9 mouse cellular contexts compared by ENCODE assay signal in the genomic region with DNA sequence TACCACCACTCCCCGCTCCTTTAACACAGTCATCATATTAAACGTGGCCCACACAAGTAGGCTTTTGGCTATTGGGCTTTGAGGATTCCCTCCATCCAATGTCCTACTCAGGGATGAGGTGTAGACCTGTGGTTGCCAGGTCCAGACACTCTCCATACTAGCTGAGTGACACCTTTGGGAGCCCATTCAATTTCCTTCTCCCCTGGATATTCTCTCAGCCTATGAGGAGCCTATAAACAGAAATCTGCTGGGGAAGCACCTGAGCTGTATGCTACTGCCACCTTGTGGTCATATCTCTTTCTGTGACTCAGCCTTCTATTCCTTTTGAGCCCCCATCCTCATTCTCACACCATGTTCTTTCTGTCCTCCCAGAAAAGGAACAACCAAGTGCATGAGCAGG.
DNase-seq lines count a peak whose midpoint lies in the region; ATAC-seq and TF ChIP-seq lines count a peak whose summit lies in the region.
"Had no signal": no experiment of that assay in that cellular context is flagged by ENCODE, and none has a peak within 500 bp of the region (broad histone marks: within the 10 kb centered on the region; RNA-seq: fewer than 3 reads in every experiment).

No protein-coding gene starts in this region.

- H3K27me3 ChIP-seq in kidney, adult 2 months (replicated peaks; ENCODE audit: control insufficient read depth, insufficient read depth, low read length): no peaks in the 10 kb centered on the region
- H3K27me3 ChIP-seq in G1E (ENCODE audit: insufficient read depth, low read length): no peaks in the 10 kb centered on the region
- no peaks in the 10 kb centered on the region for H3K27me3 ChIP-seq in embryonic facial prominence, embryonic 11.5 days (ENCODE audit: control insufficient read depth, insufficient read depth, low read length)
- H3K27me3 ChIP-seq: embryonic facial prominence, embryonic 13.5 days had no signal

- H3K9me3 ChIP-seq in G1E (replicated peaks): no peaks in the 10 kb centered on the region
- H3K9me3 ChIP-seq in embryonic facial prominence, embryonic 11.5 days (replicated peaks; ENCODE audit: control insufficient read depth, low read length): no peaks in the 10 kb centered on the region
- H3K9me3 ChIP-seq: embryonic facial prominence, embryonic 13.5 days had no signal

- no peaks in the 10 kb centered on the region for H3K36me3 ChIP-seq in kidney, adult 2 months (ENCODE audit: control insufficient read depth, insufficient read depth, low read length)
- H3K36me3 ChIP-seq in G1E (replicated peaks): no peaks in the 10 kb centered on the region
- H3K36me3 ChIP-seq in embryonic facial prominence, embryonic 11.5 days (replicated peaks; ENCODE audit: control insufficient read depth, insufficient read depth, low read depth, low read length): no peaks in the 10 kb centered on the region
- H3K36me3 ChIP-seq: embryonic facial prominence, embryonic 13.5 days had no signal

- H3K9ac ChIP-seq in embryonic facial prominence, embryonic 11.5 days (replicated peaks; ENCODE audit: low read length): no peak overlapping the region
- H3K9ac ChIP-seq: embryonic facial prominence, embryonic 13.5 days had no signal

- DNase-seq in kidney, adult 2 months: peak; percentile 10
- no peak for DNase-seq in kidney, adult 8-10 months
- DNase-seq in G1E (ENCODE audit: low spot score): peak; percentile 7
- DNase-seq in embryonic facial prominence, embryonic 11.5 days (ENCODE audit: low spot score): peak; percentile 74
- DNase-seq in lung, postnatal 36 days: peak; percentile 39
- no peak for DNase-seq in testis, postnatal 14 days (ENCODE audit: low spot score)
- DNase-seq in cerebellum, adult 9-11 months: no peak
- DNase-seq in right cerebral cortex, adult 2 months (ENCODE audit: low spot score in 2 of 2): no peak

- TF ChIP-seq CTCF in kidney, adult 2 months (conservative IDR thresholded peaks at IDR 0.05; ENCODE audit: insufficient read depth, insufficient read length, low read depth, low read length): 0 out of 2 replicates have a peak, but pooled peaks have one; percentile 26
- TF ChIP-seq CTCF in G1E (IDR thresholded peaks at IDR 0.05; ENCODE audit: low read depth, low read length): no peak

- no peaks in the 10 kb centered on the region for H3K4me1 ChIP-seq in kidney, adult 2 months (ENCODE audit: control insufficient read depth, insufficient read depth, low read length)
- no peaks in the 10 kb centered on the region for H3K4me1 ChIP-seq in G1E (ENCODE audit: insufficient read depth, low read depth, low read length)
- H3K4me1 ChIP-seq in embryonic facial prominence, embryonic 11.5 days (ENCODE audit: control insufficient read depth, insufficient read depth, low read length): no peaks in the 10 kb centered on the region
- H3K4me1 ChIP-seq: embryonic facial prominence, embryonic 13.5 days had no signal

- TF ChIP-seq POLR2A in kidney, adult 2 months (IDR thresholded peaks at IDR 0.05; ENCODE audit: low read depth, low read length): no peak

- WGBS in kidney, adult 2 months: 85% methylated on average over 2 of the region's 2 CpGs
- 74% methylated on average over 2 of the region's 2 CpGs for WGBS in embryonic facial prominence, embryonic 11.5 days

- no peak overlapping the region for H3K4me3 ChIP-seq in kidney, adult 2 months (ENCODE audit: insufficient read depth, low read depth, low read length)
- no peak overlapping the region for H3K4me3 ChIP-seq in G1E (ENCODE audit: low read depth, low read length)
- H3K4me3 ChIP-seq in embryonic facial prominence, embryonic 11.5 days (ENCODE audit: low read depth, low read length): no peak overlapping the region
- H3K4me3 ChIP-seq: embryonic facial prominence, embryonic 13.5 days had no signal

- H3K27ac ChIP-seq in kidney, adult 2 months (ENCODE audit: insufficient read depth, low read depth, low read length): no peak overlapping the region
- no peak overlapping the region for H3K27ac ChIP-seq in embryonic facial prominence, embryonic 11.5 days (replicated peaks; ENCODE audit: low read depth, low read length)
- H3K27ac ChIP-seq: embryonic facial prominence, embryonic 13.5 days had no signal

- no peak overlapping the region for H3K4me2 ChIP-seq in embryonic facial prominence, embryonic 11.5 days (ENCODE audit: low read depth, low read length)
- H3K4me2 ChIP-seq: embryonic facial prominence, embryonic 13.5 days had no signal

- no peak for ATAC-seq in G1E (ENCODE audit: extremely low read depth, insufficient number of reproducible peaks, low FRiP score, poor library complexity, severe bottlenecking)
- peak; percentile 59; the same call in 1 of the 2 replicates for ATAC-seq in embryonic facial prominence, embryonic 11.5 days (replicated peaks; ENCODE audit: insufficient number of reproducible peaks, low FRiP score, low TSS enrichment, low read depth)

Comparison
In these comparisons a context has a peak if more than half of its experiments do, and no peak if none do; other contexts are left out.
1. DNase-seq: peak in kidney, adult 2 months (single experiment), G1E (single experiment), embryonic facial prominence, embryonic 11.5 days (single experiment) and lung, postnatal 36 days (single experiment); none in kidney, adult 8-10 months (0 of 2), testis, postnatal 14 days (single experiment), cerebellum, adult 9-11 months (single experiment) and right cerebral cortex, adult 2 months (0 of 2).